Mouse (Mus musculus) heart, postnatal 0 days (tissue): ENCODE results near the gene Med27. TPM values are rescaled to one million over a fixed set of nuclear protein-coding genes. Genes with fewer than 3 reads are reported as not detected.

ENCODE experiments used
- ATAC-seq: fragments of 200-750 bp; cut with Nextera tagmentation; 2 replicates; pipeline ENCODE4 v1.8.0; 2017; ENCODE audit warnings: low read depth, moderate number of reproducible peaks, moderate library complexity; ENCODE audit not compliant: insufficient read depth
- DNase-seq: peaks from one replicate; pipeline ENCODE4 v3.0.0-alpha.2; 2016; ENCODE audit warnings: low spot score
- H3K27ac ChIP-seq: fragments of 300-500 bp; sonication (generic); 2 replicates; pipeline ENCODE4 v1.5.1; 2014; ENCODE audit warnings: low read depth, mild to moderate bottlenecking
- H3K27me3 ChIP-seq: fragments of 300-500 bp; sonication (generic); 2 replicates; pipeline ENCODE4 v1.6.1; 2014; ENCODE audit warnings: low read length, mixed read lengths; ENCODE audit not compliant: control insufficient read depth, insufficient read depth
- H3K36me3 ChIP-seq: fragments of 300-500 bp; sonication (generic); replicated peaks from 2 replicates; pipeline ENCODE4 v1.6.1; 2014; ENCODE audit warnings: low read length, mixed read lengths; ENCODE audit not compliant: control insufficient read depth, insufficient read depth
- H3K4me1 ChIP-seq: fragments of 300-500 bp; sonication (generic); 2 replicates; pipeline ENCODE4 v1.6.1; 2014; ENCODE audit warnings: antibody characterized with exemption; ENCODE audit not compliant: control insufficient read depth, insufficient read depth
- H3K4me2 ChIP-seq: fragments of 300-500 bp; sonication (generic); 2 replicates; pipeline ENCODE4 v1.6.1; 2014; ENCODE audit warnings: low read depth, mild to moderate bottlenecking, low read length, moderate library complexity
- H3K4me3 ChIP-seq: fragments of 300-500 bp; sonication (generic); 2 replicates; pipeline ENCODE4 v1.5.1; 2014; ENCODE audit warnings: low read depth, low read length
- H3K9ac ChIP-seq: fragments of 300-500 bp; sonication (generic); replicated peaks from 2 replicates; pipeline ENCODE4 v1.6.1; 2014; ENCODE audit warnings: low read depth, low read length, mixed read lengths
- H3K9me3 ChIP-seq: fragments of 300-500 bp; sonication (generic); replicated peaks from 2 replicates; pipeline ENCODE4 v1.6.1; 2016; ENCODE audit warnings: low read length; ENCODE audit not compliant: control insufficient read depth
- CTCF ChIP-seq: IDR thresholded peaks from 2 replicates; pipeline ENCODE4 v1.5.1; 2016; ENCODE audit warnings: antibody characterized with exemption, control low read depth, low read depth
- EP300 ChIP-seq: IDR thresholded peaks from 2 replicates; pipeline ENCODE4 v1.6.1; 2016; ENCODE audit warnings: antibody characterized with exemption, low read depth
- WGBS: fragments of 180-500 bp; shearing (Covaris S2); extraction: QIAGEN DNeasy Blood & Tissue Kit; methylation state at CpG from one replicate; pipeline ENCODE4 v1.1.7; 2014; 5-methylcytosine and 5-hydroxymethylcytosine counted together
- polyA plus RNA-seq: library from polyadenylated mRNA; unstranded; fragments of >200 nt; fragmentation: Nextera tagmentation; extraction: Ambion mirVana; gene quantifications from 2 replicates; pipeline ENCODE4 v1.2.1, GENCODE M21; 2015
- total RNA-seq: library from RNA; depleted of rRNA; stranded (reverse); fragments of >200 nt; gene quantifications from 2 replicates; pipeline ENCODE4 v1.2.3, GENCODE M21; 2014; ENCODE audit warnings: low replicate concordance

Gene Med27
- total and polyA plus RNA-seq, 2 experiments from 2014 or later, result 26.6 to 52.6 TPM

DNA sequence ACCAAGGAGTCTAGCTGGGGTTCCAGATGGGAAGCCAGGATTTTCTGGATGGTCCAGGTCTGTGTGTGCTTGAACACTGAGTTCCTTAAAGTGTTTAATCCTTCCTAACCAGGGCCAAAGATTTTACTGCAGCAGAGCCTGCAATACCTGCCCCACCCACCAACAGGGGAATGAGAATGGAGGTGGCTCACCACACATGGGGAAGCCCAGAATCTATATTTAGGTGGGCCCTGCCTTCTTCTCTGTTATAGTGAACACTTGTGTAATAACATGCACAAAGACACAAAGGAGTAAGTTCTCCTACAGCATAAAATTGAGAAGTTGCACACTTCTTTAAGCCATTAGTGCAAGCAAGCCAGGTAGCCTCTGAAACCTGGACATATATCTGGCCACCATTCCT lies 36.5 kb downstream of the Med27 start:
- Histone ChIP-seq H3K4me2 (no peak overlapping the region), H3K27ac (no peak overlapping the region), H3K27me3 (no peaks in the 10 kb centered on the region), H3K36me3 (no peaks in the 10 kb centered on the region), H3K4me1 (no peaks in the 10 kb centered on the region), H3K4me3 (no peak overlapping the region), H3K9me3 (no peaks in the 10 kb centered on the region), H3K9ac (no peak overlapping the region)
- no peak for DNase-seq
- no peak for ATAC-seq
- TF ChIP-seq EP300 (no peak), CTCF (no peak)

DNA sequence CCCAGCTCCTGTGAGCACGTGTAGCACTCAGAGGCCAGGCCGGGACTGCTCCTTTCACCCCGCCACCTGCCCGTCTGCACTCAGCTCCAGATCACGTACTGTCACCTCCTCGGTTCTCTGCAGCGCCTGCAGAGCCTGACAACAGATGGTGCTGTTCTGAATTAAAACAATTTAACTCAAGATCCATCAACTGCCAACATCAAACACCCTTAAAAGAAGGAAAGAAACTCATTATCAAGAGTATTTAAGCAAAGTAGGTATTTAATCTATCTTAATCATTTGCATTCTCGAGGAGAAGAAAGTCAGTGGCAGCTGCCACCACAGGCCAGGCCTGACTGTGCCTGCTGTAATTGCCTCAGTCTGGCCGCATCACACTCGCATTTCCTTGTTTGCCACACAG lies 38.8 kb downstream of the Med27 start:
- H3K9me3 ChIP-seq, result no peaks in the 10 kb centered on the region

GRCm38 (mm10) chr2:29387268-29387667 lies 40.6 kb downstream of the Med27 start:
- H3K4me3 ChIP-seq, result no peak overlapping the region
- H3K27ac ChIP-seq, result no peak overlapping the region
- no peaks in the 10 kb centered on the region for H3K36me3 ChIP-seq
- no peak for DNase-seq
- no peak for TF ChIP-seq EP300
- TF ChIP-seq CTCF, result no peak
- ATAC-seq, result no peak
- H3K27me3 ChIP-seq, result no peaks in the 10 kb centered on the region
- no peaks in the 10 kb centered on the region for H3K4me1 ChIP-seq
- 78% methylated on average over 2 of the region's 2 CpGs for WGBS
- no peak overlapping the region for H3K4me2 ChIP-seq
- H3K9ac ChIP-seq, result no peak overlapping the region
- no peaks in the 10 kb centered on the region for H3K9me3 ChIP-seq

More for the DNA sequence above, 38.8 kb downstream of the Med27 start:
- Histone ChIP-seq H3K4me3 (no peak overlapping the region), H3K27me3 (no peaks in the 10 kb centered on the region), H3K4me1 (no peaks in the 10 kb centered on the region), H3K9ac (no peak overlapping the region), H3K27ac (no peak overlapping the region), H3K36me3 (no peaks in the 10 kb centered on the region), H3K4me2 (no peak overlapping the region)
- 64% methylated on average over 10 of the region's 10 CpGs for WGBS
- ATAC-seq (no peak), DNase-seq (no peak)
- TF ChIP-seq EP300, result no peak
- no peak for TF ChIP-seq CTCF

GRCm38 (mm10) chr2:29388937-29389336 lies 42.3 kb downstream of the Med27 start:
- WGBS, result 80% methylated on average over 7 of the region's 7 CpGs
- no peaks in the 10 kb centered on the region for H3K27me3 ChIP-seq
- DNase-seq (no peak), ATAC-seq (no peak)
- H3K9me3 ChIP-seq, result no peaks in the 10 kb centered on the region
- no peak overlapping the region for H3K27ac ChIP-seq
- H3K36me3 ChIP-seq, result no peaks in the 10 kb centered on the region
- no peak overlapping the region for H3K4me2 ChIP-seq
- TF ChIP-seq CTCF (no peak), EP300 (no peak)
- no peak overlapping the region for H3K9ac ChIP-seq
- peaks cover 4% of the 10 kb centered on the region; the same call in 1 of the 2 replicates for H3K4me1 ChIP-seq
- no peak overlapping the region for H3K4me3 ChIP-seq

DNA sequence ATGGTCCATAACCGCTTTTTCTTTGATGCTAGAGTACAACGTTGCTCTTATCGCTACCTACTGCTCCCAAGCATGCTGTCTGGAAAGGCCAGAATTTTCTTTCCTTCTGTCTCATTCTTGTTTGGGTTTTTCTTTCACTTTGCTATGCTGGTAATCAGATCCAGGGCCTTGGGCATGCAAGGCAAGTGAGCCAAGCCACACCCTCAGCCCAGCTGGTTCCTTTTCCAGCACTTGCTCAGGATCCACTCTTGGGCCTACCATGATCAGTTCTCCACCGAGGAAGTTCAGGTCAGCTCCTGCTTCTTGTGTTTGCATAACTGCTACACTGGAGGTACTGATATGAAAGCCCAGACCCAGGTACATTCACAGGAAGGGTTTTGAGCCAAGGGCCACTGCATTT lies 44.5 kb downstream of the Med27 start:
- DNase-seq, result no peak
- WGBS, result 78% methylated on average over 4 of the region's 4 CpGs
- Histone ChIP-seq H3K4me3 (no peak overlapping the region), H3K27me3 (no peaks in the 10 kb centered on the region), H3K9me3 (no peaks in the 10 kb centered on the region), H3K36me3 (no peaks in the 10 kb centered on the region), H3K4me2 (no peak overlapping the region), H3K9ac (no peak overlapping the region), H3K27ac (no peak overlapping the region), H3K4me1 (peaks cover 9% of the 10 kb centered on the region; the same call in 1 of the 2 replicates)
- no peak for ATAC-seq
- no peak for TF ChIP-seq CTCF
- TF ChIP-seq EP300, result no peak

- Histone ChIP-seq H3K27ac (no peak overlapping the region), H3K4me1 (peaks cover 9% of the 10 kb centered on the region; the same call in 1 of the 2 replicates), H3K4me3 (no peak overlapping the region), H3K9me3 (no peaks in the 10 kb centered on the region), H3K36me3 (no peaks in the 10 kb centered on the region), H3K4me2 (no peak overlapping the region), H3K9ac (no peak overlapping the region), H3K27me3 (no peaks in the 10 kb centered on the region)
- TF ChIP-seq CTCF, result no peak
- no peak for TF ChIP-seq EP300
- 69% methylated on average over 1 of the region's 1 CpGs for WGBS
- no peak for ATAC-seq
- DNase-seq, result no peak
Observed at GRCm38 (mm10) chr2:29391996-29392395, 45.4 kb downstream of the Med27 start.
